Mouse (Mus musculus): ENCODE data around the gene Ccl22. TPM values are rescaled to one million over a fixed set of nuclear protein-coding genes. Genes with fewer than 3 reads are reported as not detected.

The Ccl22 gene
- polyA plus RNA-seq, 1 experiment, result not detected

GRCm38 (mm10) chr8:94746832-94747231 is 1.4 kb downstream of the Ccl22 start:
- H3K36me3 ChIP-seq (ENCODE audit: control insufficient read depth, insufficient read depth), result no peaks in the 10 kb centered on the region
- no peaks in the 10 kb centered on the region for H3K79me2 ChIP-seq (ENCODE audit: control insufficient read depth, insufficient read depth)
- H3K27me3 ChIP-seq (ENCODE audit: control insufficient read depth, insufficient read depth, insufficient read length), result no peaks in the 10 kb centered on the region
- no peak overlapping the region for H3ac ChIP-seq (ENCODE audit: control insufficient read depth, insufficient read length, low read depth)
- TF ChIP-seq CEBPB (IDR thresholded peaks at IDR 0.05; ENCODE audit: low read depth) (no peak), CTCF (IDR thresholded peaks at IDR 0.05; ENCODE audit: control insufficient read depth, insufficient read depth, insufficient read length) (no peak), USF1 (IDR thresholded peaks at IDR 0.05; ENCODE audit: low read depth) (no peak), FOSL1 (IDR thresholded peaks at IDR 0.05; ENCODE audit: insufficient read depth, low read length, poor library complexity, severe bottlenecking) (no peak), MAX (IDR thresholded peaks at IDR 0.05) (no peak), MYOD1 (IDR thresholded peaks at IDR 0.05; ENCODE audit: control insufficient read depth, insufficient read length, low read depth) (no peak), MYOG (IDR thresholded peaks at IDR 0.05; ENCODE audit: control insufficient read depth, extremely low read depth, insufficient read length) (no peak)
- no peak overlapping the region for H3K4me3 ChIP-seq (ENCODE audit: insufficient read depth, poor library complexity, severe bottlenecking)
- H3K79me3 ChIP-seq (ENCODE audit: low read depth), result no peaks in the 10 kb centered on the region

GRCm38 (mm10) chr8:94748363-94748762 is 3.0 kb downstream of the Ccl22 start:
- H3K79me3 ChIP-seq (ENCODE audit: low read depth), result no peaks in the 10 kb centered on the region
- no peak overlapping the region for H3ac ChIP-seq (ENCODE audit: control insufficient read depth, insufficient read length, low read depth)
- H3K4me3 ChIP-seq (ENCODE audit: insufficient read depth, poor library complexity, severe bottlenecking), result no peak overlapping the region
- no peak for TF ChIP-seq CEBPB (IDR thresholded peaks at IDR 0.05; ENCODE audit: low read depth)
- H3K79me2 ChIP-seq (ENCODE audit: control insufficient read depth, insufficient read depth), result no peaks in the 10 kb centered on the region
- H3K27me3 ChIP-seq (ENCODE audit: control insufficient read depth, insufficient read depth, insufficient read length), result no peaks in the 10 kb centered on the region
- H3K36me3 ChIP-seq (ENCODE audit: control insufficient read depth, insufficient read depth), result no peaks in the 10 kb centered on the region

GRCm38 (mm10) chr8:94749942-94750341 is 4.6 kb downstream of the Ccl22 start:
- no peak overlapping the region for H3ac ChIP-seq (ENCODE audit: control insufficient read depth, insufficient read length, low read depth)
- no peaks in the 10 kb centered on the region for H3K27me3 ChIP-seq (ENCODE audit: control insufficient read depth, insufficient read depth, insufficient read length)
- H3K4me3 ChIP-seq (ENCODE audit: insufficient read depth, poor library complexity, severe bottlenecking), result no peak overlapping the region
- H3K36me3 ChIP-seq (ENCODE audit: control insufficient read depth, insufficient read depth), result no peaks in the 10 kb centered on the region
- TF ChIP-seq MAX (IDR thresholded peaks at IDR 0.05) (no peak), MYOD1 (IDR thresholded peaks at IDR 0.05; ENCODE audit: control insufficient read depth, insufficient read length, low read depth) (no peak), FOSL1 (IDR thresholded peaks at IDR 0.05; ENCODE audit: insufficient read depth, low read length, poor library complexity, severe bottlenecking) (no peak), CTCF (IDR thresholded peaks at IDR 0.05; ENCODE audit: control insufficient read depth, insufficient read depth, insufficient read length) (no peak), USF1 (IDR thresholded peaks at IDR 0.05; ENCODE audit: low read depth) (no peak), MYOG (IDR thresholded peaks at IDR 0.05; ENCODE audit: control insufficient read depth, extremely low read depth, insufficient read length) (no peak), CEBPB (IDR thresholded peaks at IDR 0.05; ENCODE audit: low read depth) (no peak)
- no peaks in the 10 kb centered on the region for H3K79me3 ChIP-seq (ENCODE audit: low read depth)
- H3K79me2 ChIP-seq (ENCODE audit: control insufficient read depth, insufficient read depth), result no peaks in the 10 kb centered on the region

- Histone ChIP-seq H3K4me3 (ENCODE audit: insufficient read depth, poor library complexity, severe bottlenecking) (no peak overlapping the region), H3K79me3 (ENCODE audit: low read depth) (no peaks in the 10 kb centered on the region), H3K36me3 (ENCODE audit: control insufficient read depth, insufficient read depth) (no peaks in the 10 kb centered on the region), H3ac (ENCODE audit: control insufficient read depth, insufficient read length, low read depth) (no peak overlapping the region), H3K79me2 (ENCODE audit: control insufficient read depth, insufficient read depth) (no peaks in the 10 kb centered on the region), H3K27me3 (ENCODE audit: control insufficient read depth, insufficient read depth, insufficient read length) (no peaks in the 10 kb centered on the region)
- TF ChIP-seq MAX (IDR thresholded peaks at IDR 0.05) (no peak), MYOG (IDR thresholded peaks at IDR 0.05; ENCODE audit: control insufficient read depth, extremely low read depth, insufficient read length) (no peak), CTCF (IDR thresholded peaks at IDR 0.05; ENCODE audit: control insufficient read depth, insufficient read depth, insufficient read length) (no peak), MYOD1 (IDR thresholded peaks at IDR 0.05; ENCODE audit: control insufficient read depth, insufficient read length, low read depth) (no peak), USF1 (IDR thresholded peaks at IDR 0.05; ENCODE audit: low read depth) (no peak), CEBPB (IDR thresholded peaks at IDR 0.05; ENCODE audit: low read depth) (no peak), FOSL1 (IDR thresholded peaks at IDR 0.05; ENCODE audit: insufficient read depth, low read length, poor library complexity, severe bottlenecking) (no peak)
Observed at GRCm38 (mm10) chr8:94751023-94751849, 5.8 kb downstream of the Ccl22 start.

GRCm38 (mm10) chr8:94754006-94754405 is 8.6 kb downstream of the Ccl22 start:
- H3K4me3 ChIP-seq (ENCODE audit: insufficient read depth, poor library complexity, severe bottlenecking), result no peak overlapping the region
- H3K79me2 ChIP-seq (ENCODE audit: control insufficient read depth, insufficient read depth), result no peaks in the 10 kb centered on the region
- no peaks in the 10 kb centered on the region for H3K79me3 ChIP-seq (ENCODE audit: low read depth)
- no peak overlapping the region for H3ac ChIP-seq (ENCODE audit: control insufficient read depth, insufficient read length, low read depth)
- no peaks in the 10 kb centered on the region for H3K27me3 ChIP-seq (ENCODE audit: control insufficient read depth, insufficient read depth, insufficient read length)
- TF ChIP-seq CTCF (IDR thresholded peaks at IDR 0.05; ENCODE audit: control insufficient read depth, insufficient read depth, insufficient read length), result no peak
- no peak for TF ChIP-seq MYOD1 (IDR thresholded peaks at IDR 0.05; ENCODE audit: control insufficient read depth, insufficient read length, low read depth)
- TF ChIP-seq USF1 (IDR thresholded peaks at IDR 0.05; ENCODE audit: low read depth), result no peak
- TF ChIP-seq CEBPB (IDR thresholded peaks at IDR 0.05; ENCODE audit: low read depth), result no peak
- no peak for TF ChIP-seq MAX (IDR thresholded peaks at IDR 0.05)
- no peak for TF ChIP-seq FOSL1 (IDR thresholded peaks at IDR 0.05; ENCODE audit: insufficient read depth, low read length, poor library complexity, severe bottlenecking)
- TF ChIP-seq MYOG (IDR thresholded peaks at IDR 0.05; ENCODE audit: control insufficient read depth, extremely low read depth, insufficient read length), result no peak
- no peaks in the 10 kb centered on the region for H3K36me3 ChIP-seq (ENCODE audit: control insufficient read depth, insufficient read depth)

- Histone ChIP-seq H3K36me3 (ENCODE audit: control insufficient read depth, insufficient read depth) (no peaks in the 10 kb centered on the region), H3K79me3 (ENCODE audit: low read depth) (no peaks in the 10 kb centered on the region), H3K79me2 (ENCODE audit: control insufficient read depth, insufficient read depth) (no peaks in the 10 kb centered on the region), H3K27me3 (ENCODE audit: control insufficient read depth, insufficient read depth, insufficient read length) (no peaks in the 10 kb centered on the region), H3ac (ENCODE audit: control insufficient read depth, insufficient read length, low read depth) (no peak overlapping the region), H3K4me3 (ENCODE audit: insufficient read depth, poor library complexity, severe bottlenecking) (no peak overlapping the region)
- TF ChIP-seq USF1 (IDR thresholded peaks at IDR 0.05; ENCODE audit: low read depth) (no peak), CTCF (IDR thresholded peaks at IDR 0.05; ENCODE audit: control insufficient read depth, insufficient read depth, insufficient read length) (no peak), MYOD1 (IDR thresholded peaks at IDR 0.05; ENCODE audit: control insufficient read depth, insufficient read length, low read depth) (no peak), FOSL1 (IDR thresholded peaks at IDR 0.05; ENCODE audit: insufficient read depth, low read length, poor library complexity, severe bottlenecking) (no peak), CEBPB (IDR thresholded peaks at IDR 0.05; ENCODE audit: low read depth) (no peak), MYOG (IDR thresholded peaks at IDR 0.05; ENCODE audit: control insufficient read depth, extremely low read depth, insufficient read length) (no peak), MAX (IDR thresholded peaks at IDR 0.05) (no peak)
Observed at GRCm38 (mm10) chr8:94754486-94754885, 9.1 kb downstream of the Ccl22 start.
